Mouse (Mus musculus) midbrain, embryonic 10.5 days (tissue): ENCODE data around the gene Actn4. TPM values are rescaled to one million over a fixed set of nuclear protein-coding genes. Genes with fewer than 3 reads are reported as not detected.

Experiments
- DNase-seq: peaks from one replicate; pipeline ENCODE4 v3.0.0-alpha.2; 2017; ENCODE audit warnings: low spot score
- H3K27ac ChIP-seq: fragments of 300-500 bp; sonication (generic); replicated peaks from 2 replicates; pipeline ENCODE4 v1.5.1; 2016; ENCODE audit warnings: mild to moderate bottlenecking
- H3K27me3 ChIP-seq: fragments of 300-500 bp; sonication (generic); 2 replicates; pipeline ENCODE4 v1.6.1; 2016; ENCODE audit warnings: low read depth, mild to moderate bottlenecking; ENCODE audit not compliant: poor library complexity, severe bottlenecking
- H3K36me3 ChIP-seq: fragments of 300-500 bp; sonication (generic); 2 replicates; pipeline ENCODE4 v1.6.1; 2016; ENCODE audit warnings: mild to moderate bottlenecking, moderate library complexity
- H3K4me1 ChIP-seq: fragments of 300-500 bp; sonication (generic); 2 replicates; pipeline ENCODE4 v1.6.1; 2016
- H3K4me3 ChIP-seq: fragments of 300-500 bp; sonication (generic); 2 replicates; pipeline ENCODE4 v1.5.1; 2016; ENCODE audit warnings: mild to moderate bottlenecking, moderate library complexity
- H3K9me3 ChIP-seq: fragments of 300-500 bp; sonication (generic); replicated peaks from 2 replicates; pipeline ENCODE4 v1.6.1; 2016; ENCODE audit warnings: mild to moderate bottlenecking
- WGBS: fragments of 180-500 bp; shearing (Covaris S2); methylation state at CpG from one replicate; pipeline ENCODE4 v1.1.7; 2016; 5-methylcytosine and 5-hydroxymethylcytosine counted together
- polyA plus RNA-seq: library from polyadenylated mRNA; unstranded; fragments of >200 nt; fragmentation: Nextera tagmentation; extraction: Ambion mirVana; gene quantifications from 2 replicates; pipeline ENCODE4 v1.2.1, GENCODE M21; 2016

Actn4 gene
- polyA plus RNA-seq: 236 and 239 TPM in 2 replicates

GRCm38 (mm10) chr7:28961927-28962670 lies at the start of gene Actn4:
Gene Actn4 (minus strand): TSS chr7:28962340.
- WGBS: under 1% methylated on average over 76 of the region's 76 CpGs

GRCm38 (mm10) chr7:29008714-29009113 lies 46.6 kb upstream of the Actn4 start:
- H3K9me3 ChIP-seq: no peaks in the 10 kb centered on the region
- DNase-seq: no peak
- H3K27me3 ChIP-seq: no peaks in the 10 kb centered on the region
- no peak overlapping the region for H3K4me3 ChIP-seq
- no peaks in the 10 kb centered on the region for H3K4me1 ChIP-seq
- H3K36me3 ChIP-seq: no peaks in the 10 kb centered on the region
- 80% methylated on average over 9 of the region's 9 CpGs for WGBS
- H3K27ac ChIP-seq: no peak overlapping the region

More at GRCm38 (mm10) chr7:28961927-28962670, at the start of gene Actn4:
- no peaks in the 10 kb centered on the region for H3K9me3 ChIP-seq
- H3K27ac ChIP-seq: peak within 1 kb of the TSS; percentile 95
- H3K36me3 ChIP-seq: peaks cover 3% of the 10 kb centered on the region; the same call in 1 of the 2 replicates
- DNase-seq: peak; percentile 98
- H3K4me3 ChIP-seq: peak within 1 kb of the TSS; percentile 100
- peaks cover 61% of the 10 kb centered on the region for H3K4me1 ChIP-seq
- H3K27me3 ChIP-seq: no peaks in the 10 kb centered on the region

GRCm38 (mm10) chr7:29008171-29008570 lies 46.0 kb upstream of the Actn4 start:
- Histone ChIP-seq H3K9me3 (no peaks in the 10 kb centered on the region), H3K36me3 (no peaks in the 10 kb centered on the region), H3K4me1 (no peaks in the 10 kb centered on the region), H3K27me3 (no peaks in the 10 kb centered on the region), H3K4me3 (no peak overlapping the region), H3K27ac (no peak overlapping the region)
- WGBS: 96% methylated on average over 10 of the region's 10 CpGs
- no peak for DNase-seq

- H3K27ac ChIP-seq: no peak overlapping the region
- WGBS: 84% methylated on average over 9 of the region's 9 CpGs
- H3K36me3 ChIP-seq: no peaks in the 10 kb centered on the region
- no peak overlapping the region for H3K4me3 ChIP-seq
- no peaks in the 10 kb centered on the region for H3K9me3 ChIP-seq
- H3K4me1 ChIP-seq: no peaks in the 10 kb centered on the region
- no peak for DNase-seq
- H3K27me3 ChIP-seq: no peaks in the 10 kb centered on the region
Observed at GRCm38 (mm10) chr7:29007224-29008101, 45.3 kb upstream of the Actn4 start.

GRCm38 (mm10) chr7:29000651-29001605 lies 38.8 kb upstream of the Actn4 start:
- Histone ChIP-seq H3K4me3 (peak overlapping the region; percentile 67), H3K27me3 (peaks cover 18% of the 10 kb centered on the region), H3K9me3 (no peaks in the 10 kb centered on the region), H3K36me3 (no peaks in the 10 kb centered on the region), H3K27ac (peak overlapping the region; percentile 88), H3K4me1 (peaks cover 10% of the 10 kb centered on the region)
- 6% methylated on average over 43 of the region's 43 CpGs for WGBS
- peak; percentile 87 for DNase-seq

GRCm38 (mm10) chr7:28993402-28993801 lies 31.3 kb upstream of the Actn4 start:
- WGBS: 83% methylated on average over 3 of the region's 3 CpGs
- no peak for DNase-seq
- Histone ChIP-seq H3K9me3 (no peaks in the 10 kb centered on the region), H3K36me3 (no peaks in the 10 kb centered on the region), H3K4me3 (no peak overlapping the region), H3K27me3 (no peaks in the 10 kb centered on the region), H3K4me1 (no peaks in the 10 kb centered on the region), H3K27ac (no peak overlapping the region)

GRCm38 (mm10) chr7:28992997-28993396 lies 30.9 kb upstream of the Actn4 start:
- H3K27ac ChIP-seq: no peak overlapping the region
- 81% methylated on average over 3 of the region's 3 CpGs for WGBS
- no peaks in the 10 kb centered on the region for H3K36me3 ChIP-seq
- no peak overlapping the region for H3K4me3 ChIP-seq
- H3K9me3 ChIP-seq: no peaks in the 10 kb centered on the region
- no peaks in the 10 kb centered on the region for H3K4me1 ChIP-seq
- no peaks in the 10 kb centered on the region for H3K27me3 ChIP-seq
- DNase-seq: no peak

- Histone ChIP-seq H3K9me3 (no peaks in the 10 kb centered on the region), H3K4me1 (no peaks in the 10 kb centered on the region), H3K36me3 (no peaks in the 10 kb centered on the region), H3K4me3 (no peak overlapping the region), H3K27me3 (no peaks in the 10 kb centered on the region), H3K27ac (no peak overlapping the region)
- 67% methylated on average over 5 of the region's 5 CpGs for WGBS
- no peak for DNase-seq
Observed at GRCm38 (mm10) chr7:28991616-28992015, 29.5 kb upstream of the Actn4 start.

GRCm38 (mm10) chr7:28990766-28991273 lies 28.7 kb upstream of the Actn4 start:
- Histone ChIP-seq H3K27ac (no peak overlapping the region), H3K9me3 (no peaks in the 10 kb centered on the region), H3K4me3 (no peak overlapping the region), H3K36me3 (no peaks in the 10 kb centered on the region), H3K27me3 (no peaks in the 10 kb centered on the region), H3K4me1 (no peaks in the 10 kb centered on the region)
- WGBS: 56% methylated on average over 14 of the region's 14 CpGs
- no peak for DNase-seq

GRCm38 (mm10) chr7:28985207-28985606 lies 23.1 kb upstream of the Actn4 start:
- WGBS: 90% methylated on average over 7 of the region's 7 CpGs
- no peak for DNase-seq
- no peak overlapping the region for H3K4me3 ChIP-seq
- peaks cover 2% of the 10 kb centered on the region; the same call in 1 of the 2 replicates for H3K36me3 ChIP-seq
- H3K9me3 ChIP-seq: no peaks in the 10 kb centered on the region
- peaks cover 28% of the 10 kb centered on the region for H3K4me1 ChIP-seq
- no peaks in the 10 kb centered on the region for H3K27me3 ChIP-seq
- no peak overlapping the region for H3K27ac ChIP-seq

- DNase-seq: no peak
- peaks cover 28% of the 10 kb centered on the region for H3K4me1 ChIP-seq
- 100% methylated on average over 1 of the region's 1 CpGs for WGBS
- H3K4me3 ChIP-seq: no peak overlapping the region
- no peaks in the 10 kb centered on the region for H3K9me3 ChIP-seq
- H3K27me3 ChIP-seq: no peaks in the 10 kb centered on the region
- H3K36me3 ChIP-seq: peaks cover 7% of the 10 kb centered on the region
- H3K27ac ChIP-seq: no peak overlapping the region
Observed at GRCm38 (mm10) chr7:28984452-28984851, 22.3 kb upstream of the Actn4 start.

- no peaks in the 10 kb centered on the region for H3K27me3 ChIP-seq
- H3K9me3 ChIP-seq: no peaks in the 10 kb centered on the region
- H3K4me1 ChIP-seq: peaks cover 28% of the 10 kb centered on the region
- H3K27ac ChIP-seq: no peak overlapping the region
- DNase-seq: no peak
- H3K36me3 ChIP-seq: peaks cover 13% of the 10 kb centered on the region
- 68% methylated on average over 4 of the region's 4 CpGs for WGBS
- H3K4me3 ChIP-seq: no peak overlapping the region
Observed at GRCm38 (mm10) chr7:28983849-28984248, 21.7 kb upstream of the Actn4 start.
